Mouse (Mus musculus): ENCODE data around the gene Wdr83.

DNA sequence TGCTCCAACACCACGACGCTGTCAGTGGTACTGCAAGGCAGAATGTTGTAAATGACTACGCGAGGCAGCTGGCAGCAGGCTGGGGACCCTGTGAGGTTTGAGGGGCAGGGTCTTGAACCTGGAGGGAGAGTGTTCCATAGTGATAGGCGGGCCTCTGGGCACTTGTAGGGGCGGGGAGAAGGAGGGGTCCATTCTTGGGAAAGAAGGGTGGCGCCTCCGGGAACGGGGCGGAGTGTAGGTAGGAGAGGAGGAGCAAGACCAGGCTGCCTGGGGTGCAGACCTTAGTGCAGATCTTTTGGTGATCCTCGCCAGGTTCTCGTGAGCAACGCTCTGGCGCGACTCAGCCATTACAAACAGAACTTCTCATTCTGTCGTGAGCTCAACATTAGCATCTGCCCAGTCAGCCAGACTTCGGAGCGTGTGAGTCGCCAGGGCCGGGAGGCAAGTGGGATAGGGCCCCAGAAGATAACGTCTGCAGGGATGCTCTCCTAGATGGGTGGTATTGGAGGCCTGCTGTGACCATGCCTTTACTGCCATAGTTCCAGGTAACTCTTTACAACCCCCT, 10.5 kb upstream of the Wdr83 start:
- TF ChIP-seq CTCF (conservative IDR thresholded peaks at IDR 0.05; ENCODE audit: insufficient read depth, insufficient read length, low read depth, low read length), result no peak
- TF ChIP-seq POLR2A (IDR thresholded peaks at IDR 0.05; ENCODE audit: low read depth, low read length), result no peak

All from kidney, adult 2 months (tissue).